Mouse (Mus musculus): Measurements from ENCODE around the gene Tfap4. TPM values are rescaled to one million over a fixed set of nuclear protein-coding genes. Genes with fewer than 3 reads are reported as not detected.
"Not testable (repeated sequence)": the region's sequence is repeated elsewhere in the genome, so short reads cannot be mapped to it uniquely, and the experiment has no call there.

Gene Tfap4
- total RNA-seq, 2 experiments from 2014 or later: 3.2 to 7.9 TPM

DNA sequence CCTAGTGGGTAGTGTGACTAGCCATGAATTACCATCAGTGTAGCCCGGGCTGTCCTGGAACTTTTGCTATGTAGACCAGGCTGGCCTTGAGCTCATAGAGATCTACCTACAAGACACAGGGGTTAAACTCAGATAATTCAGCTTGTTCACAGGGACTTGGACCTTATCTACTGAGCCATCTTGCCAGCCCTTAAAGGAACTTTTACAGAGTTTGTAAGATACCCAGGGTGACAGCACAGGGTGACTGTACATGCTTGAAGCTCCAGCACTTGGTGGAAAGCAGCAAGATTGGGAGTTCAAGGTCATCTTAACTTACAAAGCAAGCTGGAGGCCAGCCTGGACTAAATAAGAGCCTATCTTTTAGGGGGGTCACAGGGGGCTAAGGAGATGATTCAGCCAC lies 4.1 kb downstream of the Tfap4 start:
- DNase-seq: no peak

DNA sequence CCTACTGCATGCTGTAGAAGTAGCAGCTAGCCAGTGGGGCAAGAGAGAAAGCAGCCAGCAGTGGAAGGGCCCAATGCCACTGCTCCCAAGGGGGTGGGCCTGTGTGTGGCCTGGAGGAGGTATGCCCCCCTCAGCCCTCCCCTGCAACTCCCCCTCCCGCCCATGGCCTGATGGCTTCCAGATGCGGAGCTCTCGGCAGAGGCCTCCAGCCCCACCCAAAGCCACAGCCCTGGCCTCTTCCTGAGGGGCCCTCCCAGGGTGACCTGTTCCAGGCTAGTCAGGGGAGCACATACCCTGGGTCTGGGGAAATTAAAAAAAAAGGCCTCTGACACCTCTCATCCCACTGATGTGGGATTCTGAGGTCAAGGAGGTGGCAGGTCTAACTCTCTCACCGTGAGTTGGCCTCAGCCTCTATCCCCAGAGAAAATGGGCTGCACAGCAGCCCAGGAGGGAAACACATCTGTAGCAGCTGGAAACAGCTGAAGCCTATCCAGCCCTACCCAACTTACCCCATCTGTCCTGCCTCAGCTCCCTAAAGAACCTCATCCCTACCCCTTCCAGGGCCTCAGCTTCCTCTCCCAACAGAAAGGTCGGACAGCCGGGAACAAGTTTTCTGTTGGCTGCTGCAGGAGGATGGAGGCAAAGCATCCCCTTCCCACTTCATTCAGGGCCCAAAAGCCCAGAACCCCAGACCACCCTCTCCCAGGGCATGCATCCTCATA lies 6.7 kb downstream of the Tfap4 start:
- DNase-seq: no peak

DNA sequence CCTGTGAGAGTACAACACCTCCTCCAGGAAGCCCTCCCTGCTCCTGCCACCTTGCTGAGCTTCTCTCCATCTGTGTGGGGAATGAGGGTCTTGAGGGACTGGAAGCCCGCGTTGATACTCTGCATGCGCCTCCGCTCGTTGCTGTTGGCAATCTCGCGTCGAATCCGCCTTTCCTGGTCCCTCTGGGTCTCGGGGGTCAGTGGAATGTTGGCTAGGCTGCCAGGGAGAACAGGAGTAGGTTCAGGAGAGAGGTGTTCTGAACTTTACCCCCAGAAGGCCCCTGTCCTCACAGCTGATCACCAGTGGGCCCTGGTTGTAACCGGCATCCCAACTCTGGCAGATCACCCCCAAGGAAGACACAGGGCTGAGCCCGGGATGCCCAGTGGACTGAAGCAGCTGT lies 7.8 kb downstream of the Tfap4 start:
- DNase-seq: no peak

DNA sequence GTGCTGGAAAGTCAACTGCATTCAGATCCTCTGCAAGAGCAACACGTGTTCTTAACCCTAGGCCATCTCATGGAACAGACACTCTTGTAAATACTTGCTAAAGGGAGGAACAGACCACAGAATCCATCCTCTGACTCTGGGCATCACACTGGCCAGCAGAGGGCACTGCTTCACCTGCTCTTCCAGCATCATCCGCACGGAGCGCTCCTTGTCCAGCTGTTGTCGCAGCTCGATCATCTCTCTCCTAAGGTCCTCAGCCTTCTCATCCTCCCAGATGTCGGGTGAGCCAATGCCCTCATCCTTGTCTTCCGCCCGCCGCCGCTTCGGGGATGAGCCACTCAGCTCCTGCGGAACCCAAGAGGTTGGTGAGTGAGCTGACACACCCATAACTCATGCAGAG lies 8.6 kb downstream of the Tfap4 start:
- peak; percentile 75 to 81 for DNase-seq

DNA sequence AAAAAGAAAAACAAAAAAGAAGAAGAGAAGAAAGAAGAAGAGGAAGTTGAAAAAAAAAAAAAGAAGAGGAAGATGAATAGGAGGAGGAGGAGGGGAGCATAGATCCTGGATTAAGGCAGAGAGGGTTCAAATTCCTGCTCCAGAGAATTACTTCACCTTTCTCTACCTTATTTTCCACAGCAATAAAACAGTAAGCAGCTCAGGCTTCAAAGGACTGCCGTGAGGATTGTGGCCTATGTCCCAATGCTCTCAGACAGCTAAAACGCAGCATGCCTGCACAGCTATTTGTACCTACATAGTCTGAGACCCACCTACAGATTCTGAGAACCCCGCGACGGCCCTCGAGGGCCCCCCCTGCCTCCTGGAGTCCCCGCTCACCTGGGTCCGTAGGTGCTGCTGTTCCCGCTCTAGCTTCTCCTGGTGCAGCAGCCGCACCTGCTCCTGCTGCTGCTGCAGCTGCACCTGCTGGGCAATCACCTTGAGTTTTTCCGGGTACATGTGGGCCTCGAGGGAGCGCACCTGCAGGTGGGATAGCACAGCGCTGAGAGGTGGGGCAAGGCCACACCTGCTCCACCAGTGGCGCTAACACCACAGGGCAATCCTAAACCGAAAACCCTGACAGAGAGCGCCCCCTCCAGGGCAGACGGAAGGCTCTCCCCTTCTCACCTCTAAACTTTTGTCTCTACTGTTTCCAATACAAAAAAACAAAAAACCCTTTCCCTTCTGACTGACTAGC lies 10.5 kb downstream of the Tfap4 start:
- DNase-seq: no peak

DNA sequence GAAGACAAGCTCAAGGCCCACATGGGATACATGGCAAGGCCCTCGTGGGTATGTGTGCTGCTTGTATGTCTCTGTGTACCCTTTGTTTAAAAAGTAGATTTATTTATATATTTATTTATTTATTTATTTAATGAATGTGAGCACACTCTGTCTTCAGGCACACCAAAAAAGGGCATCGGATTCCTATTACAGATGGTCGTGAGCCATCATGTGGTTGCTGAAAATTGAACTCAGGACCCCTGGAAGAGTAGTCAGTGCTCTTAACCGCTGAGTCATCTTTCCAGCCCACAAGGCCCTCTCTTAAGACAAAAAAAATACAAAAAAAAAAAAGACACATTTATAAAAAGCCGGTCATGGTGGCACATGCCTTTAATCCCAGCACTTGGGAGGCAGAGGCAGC lies 12.0 kb downstream of the Tfap4 start:
- DNase-seq: no peak

DNA sequence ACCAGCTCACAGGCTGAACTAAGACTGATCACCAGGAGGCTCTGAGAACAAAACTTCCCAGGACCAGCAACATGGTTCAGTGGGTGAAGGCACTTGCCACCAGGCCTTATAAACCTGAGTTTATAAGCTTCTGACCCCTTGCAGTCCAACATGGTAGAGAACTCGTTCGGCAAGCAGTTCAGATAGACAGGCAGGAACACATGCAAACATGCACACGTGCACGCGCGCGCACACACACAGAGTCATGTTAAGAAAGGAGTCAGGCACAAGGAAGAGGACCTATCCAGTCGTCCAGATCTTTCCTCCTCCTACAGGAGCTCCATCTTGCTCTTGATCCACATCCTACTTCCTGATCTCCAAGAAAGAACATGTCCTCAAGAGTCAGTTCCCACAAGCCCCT lies 12.8 kb downstream of the Tfap4 start:
- no peak for DNase-seq

DNA sequence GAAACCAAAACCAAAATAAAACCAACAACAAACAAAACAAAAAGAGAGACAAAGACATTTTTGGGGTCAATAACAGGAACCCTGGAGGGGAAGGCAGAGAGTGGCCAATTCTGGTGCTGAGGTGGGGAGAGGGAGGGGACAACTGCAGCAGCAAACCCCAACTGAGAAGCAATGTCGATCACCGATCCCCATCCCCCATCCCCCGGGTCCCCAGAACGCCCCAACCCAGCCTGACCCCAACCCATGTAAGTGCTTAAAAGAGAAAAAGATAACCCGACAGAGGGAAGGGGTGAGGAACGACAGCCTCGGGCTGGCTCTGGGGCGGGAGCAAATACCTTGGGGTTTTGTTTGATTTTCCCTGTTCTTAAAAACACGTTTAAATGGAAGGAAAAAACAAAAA lies 14.8 kb downstream of the Tfap4 start:
- DNase-seq: no peak

DNA sequence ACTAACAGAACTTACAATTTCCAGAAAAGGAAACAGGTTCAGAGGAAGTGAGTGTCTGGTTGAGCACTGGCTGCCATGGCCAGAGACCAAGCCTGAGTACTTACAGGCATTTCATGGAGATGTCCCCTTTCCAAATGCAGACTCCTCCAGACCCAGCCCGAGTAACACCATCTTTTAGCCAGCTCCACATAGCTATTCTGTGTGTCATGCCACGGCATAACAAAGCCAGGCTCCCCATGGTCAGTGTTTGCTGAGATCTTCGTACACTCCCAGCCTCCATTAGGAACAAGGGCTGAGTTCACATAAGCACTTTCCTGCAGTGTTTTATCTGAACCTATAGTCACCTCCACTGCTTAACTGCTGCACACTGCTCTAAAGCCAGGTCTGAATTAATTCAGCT lies 16.4 kb downstream of the Tfap4 start:
- DNase-seq: no peak

DNA sequence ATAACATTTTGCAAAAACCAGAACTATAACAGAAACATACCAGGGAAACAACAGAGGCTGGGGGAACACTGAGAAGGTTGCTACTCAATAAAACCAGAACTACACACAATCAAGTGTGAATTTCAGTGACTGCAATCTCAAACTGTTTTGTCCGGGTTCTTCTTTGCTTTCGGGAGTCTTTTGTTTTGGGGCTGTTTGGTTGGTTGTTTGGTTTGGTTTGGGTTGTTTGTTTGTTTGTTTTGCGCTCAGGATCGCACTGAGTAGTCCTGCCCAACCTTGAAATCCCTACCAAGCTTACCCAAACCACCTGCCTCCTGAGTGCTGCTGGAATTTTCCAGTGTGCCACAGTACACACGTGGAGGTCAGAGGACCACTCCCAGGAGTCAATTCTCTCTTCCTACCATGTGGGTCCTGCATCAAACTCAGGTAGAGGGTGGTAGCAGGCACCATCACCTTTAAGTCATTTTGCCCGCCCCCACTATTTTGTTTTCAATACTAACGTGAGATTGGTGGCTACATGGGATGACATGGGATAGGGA lies 17.3 kb downstream of the Tfap4 start:
- no peak for DNase-seq

DNA sequence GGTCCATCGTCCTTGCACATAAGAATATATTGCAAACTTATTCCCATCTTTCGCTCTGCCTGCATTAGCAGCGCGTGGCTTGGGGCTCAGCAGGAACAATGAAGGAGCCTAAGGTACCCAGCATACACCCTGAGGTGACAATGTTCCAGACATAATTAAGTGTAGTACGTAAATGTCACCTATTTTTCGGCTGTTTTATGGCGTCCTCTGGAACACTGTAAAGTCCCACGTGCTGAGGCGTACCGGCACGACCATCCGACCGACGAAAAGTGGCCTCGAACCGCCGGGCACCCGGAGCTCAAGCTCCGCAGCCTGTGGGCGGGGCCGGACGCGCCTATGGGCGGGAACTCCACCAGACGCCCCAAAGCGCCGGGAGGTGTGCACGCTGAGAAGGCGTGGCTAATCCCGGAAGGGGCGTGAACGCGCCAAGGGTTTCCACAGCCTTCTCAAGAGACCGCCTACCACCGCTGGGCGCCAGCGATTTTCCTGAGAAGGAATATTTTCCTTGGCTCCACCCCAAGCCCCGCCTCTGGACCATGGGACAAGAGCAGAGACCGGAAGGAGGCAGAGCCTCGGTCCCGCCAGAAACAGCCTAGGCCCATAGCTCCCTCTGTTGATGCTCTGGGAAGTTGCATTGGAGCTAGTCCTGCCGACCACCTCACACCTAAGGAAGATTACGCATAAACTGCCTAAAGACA lies 18.0 kb downstream of the Tfap4 start, which contains the start of gene Srl:
Gene Srl, minus strand, starts transcription at position 316 of the 698 bp plus-strand sequence.
- peak; percentile 100 for DNase-seq

DNA sequence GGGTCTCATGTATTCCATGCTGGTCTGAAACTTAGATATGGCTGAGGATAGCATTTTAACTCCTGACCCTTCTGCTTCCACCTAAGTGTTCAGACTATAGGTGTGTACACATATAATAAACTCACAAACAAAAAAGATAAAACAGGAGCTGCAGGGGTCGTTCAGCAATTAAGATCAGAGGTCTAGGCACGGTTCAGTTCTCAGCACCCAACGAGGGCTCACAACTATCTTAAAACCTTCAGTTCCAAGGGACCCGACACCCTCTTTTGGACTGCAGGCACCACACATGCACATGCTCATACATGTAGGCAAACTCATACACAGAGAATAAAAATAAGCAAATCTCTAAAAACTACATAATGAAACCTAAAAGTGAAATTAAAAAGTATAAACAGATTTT lies 18.6 kb downstream of the Tfap4 start:
- DNase-seq: no peak

DNA sequence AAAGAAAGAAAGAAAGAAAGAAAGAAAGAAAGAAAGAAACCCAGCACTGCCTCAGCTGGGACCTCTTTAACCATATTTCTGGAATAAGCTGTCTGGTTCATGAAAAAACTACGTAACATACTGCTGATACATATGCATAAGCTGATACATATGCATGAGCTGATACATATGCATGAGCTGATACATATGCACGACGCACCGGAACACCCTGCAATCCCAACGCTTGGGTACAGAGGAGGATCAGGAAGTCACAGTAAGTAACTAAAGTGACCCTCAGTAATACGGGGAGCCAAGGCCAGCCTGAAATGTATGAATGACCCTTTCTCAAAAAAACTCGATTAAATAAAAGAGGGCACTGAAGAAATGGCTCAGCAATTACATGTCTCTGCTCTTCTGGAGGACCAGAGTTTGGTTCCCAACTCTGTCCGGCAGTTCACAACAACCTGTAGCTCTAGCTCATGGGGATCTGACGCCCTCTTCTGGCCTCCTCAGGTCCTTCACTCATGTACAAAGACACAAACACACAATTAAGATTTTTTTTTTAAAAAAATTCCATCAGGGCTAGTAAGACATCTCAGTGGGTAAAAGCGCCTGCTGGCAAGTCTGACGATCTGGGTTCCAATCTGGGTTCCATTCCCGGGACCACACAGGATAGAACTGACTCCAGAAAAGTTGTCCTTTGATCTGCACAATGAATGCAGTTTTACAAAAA lies 19.4 kb downstream of the Tfap4 start:
- DNase-seq: no peak

DNA sequence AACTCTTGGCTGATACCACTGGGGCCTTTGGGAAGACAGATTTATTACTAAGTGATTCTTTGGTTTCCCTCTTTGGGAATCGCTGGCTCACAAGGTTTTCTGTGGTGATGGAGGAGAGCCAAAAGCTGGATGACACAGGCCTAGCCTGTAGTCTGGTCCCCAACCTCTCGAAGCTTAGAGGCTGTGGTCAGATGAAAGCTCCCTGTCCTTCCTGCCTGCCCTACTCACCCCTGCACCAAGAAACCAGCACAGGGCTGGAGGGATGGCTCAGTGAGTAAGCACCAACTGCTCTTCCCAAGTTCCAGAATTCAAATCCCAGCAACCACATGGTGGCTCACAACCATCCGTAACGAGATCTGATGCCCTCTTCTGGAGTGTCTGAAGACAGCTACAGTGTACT lies 20.1 kb downstream of the Tfap4 start:
- DNase-seq: peak; percentile 40 to 58

DNA sequence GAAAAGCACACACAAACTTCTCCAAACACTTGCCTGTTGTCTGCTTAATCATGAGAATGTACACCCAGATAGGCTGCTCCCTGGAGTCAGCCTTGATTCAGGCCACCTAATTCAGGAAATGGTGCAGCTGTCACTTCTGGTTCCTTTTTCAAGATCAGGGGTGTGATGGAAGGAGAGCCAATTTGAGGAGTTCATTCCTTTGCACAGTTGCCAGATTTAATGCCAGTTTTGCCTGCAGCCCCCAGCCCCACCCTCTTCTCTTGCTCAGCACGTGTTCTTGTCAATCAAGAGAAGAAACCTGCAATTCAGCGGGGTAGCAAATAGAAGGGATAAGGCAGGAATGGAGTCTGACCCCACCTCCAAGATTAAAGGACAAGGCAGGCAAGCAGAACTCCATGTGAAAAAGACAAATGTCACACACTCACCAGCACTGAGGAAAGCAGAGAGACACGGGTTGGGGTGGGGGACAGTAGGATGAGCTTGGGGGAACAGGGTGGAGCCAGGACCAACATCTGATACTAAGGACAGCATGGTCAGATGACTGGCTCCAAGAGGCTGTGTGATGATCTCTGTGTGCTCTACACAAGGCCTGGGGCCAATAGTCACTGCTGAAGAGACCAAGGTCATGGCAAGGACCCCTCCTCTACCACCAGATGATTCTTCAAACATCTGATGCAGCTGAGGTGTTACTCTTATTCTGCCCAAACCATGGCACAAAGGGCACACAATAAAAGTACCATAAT lies 21.9 kb downstream of the Tfap4 start:
- DNase-seq: no peak

DNA sequence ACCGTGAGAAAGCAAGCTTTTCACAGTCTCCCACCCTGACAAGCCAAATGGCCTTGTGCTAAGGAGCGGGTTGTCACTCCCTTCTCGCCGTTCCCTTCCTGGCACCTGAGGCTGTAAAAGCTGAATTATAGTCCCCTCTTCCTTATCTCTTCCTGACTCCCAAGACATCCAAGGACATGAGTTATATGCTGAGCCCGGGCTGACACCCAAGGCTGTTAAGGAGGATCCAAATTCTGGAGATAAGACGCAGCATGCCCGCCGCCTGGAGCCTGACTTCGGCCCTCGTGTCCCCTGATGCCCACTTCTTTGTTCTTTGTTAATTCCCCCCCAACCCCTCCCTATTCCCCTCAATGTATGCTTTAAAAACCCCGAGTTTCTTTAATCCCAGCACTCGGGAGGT lies 32.3 kb downstream of the Tfap4 start:
- not testable (repeated sequence) for DNase-seq

DNA sequence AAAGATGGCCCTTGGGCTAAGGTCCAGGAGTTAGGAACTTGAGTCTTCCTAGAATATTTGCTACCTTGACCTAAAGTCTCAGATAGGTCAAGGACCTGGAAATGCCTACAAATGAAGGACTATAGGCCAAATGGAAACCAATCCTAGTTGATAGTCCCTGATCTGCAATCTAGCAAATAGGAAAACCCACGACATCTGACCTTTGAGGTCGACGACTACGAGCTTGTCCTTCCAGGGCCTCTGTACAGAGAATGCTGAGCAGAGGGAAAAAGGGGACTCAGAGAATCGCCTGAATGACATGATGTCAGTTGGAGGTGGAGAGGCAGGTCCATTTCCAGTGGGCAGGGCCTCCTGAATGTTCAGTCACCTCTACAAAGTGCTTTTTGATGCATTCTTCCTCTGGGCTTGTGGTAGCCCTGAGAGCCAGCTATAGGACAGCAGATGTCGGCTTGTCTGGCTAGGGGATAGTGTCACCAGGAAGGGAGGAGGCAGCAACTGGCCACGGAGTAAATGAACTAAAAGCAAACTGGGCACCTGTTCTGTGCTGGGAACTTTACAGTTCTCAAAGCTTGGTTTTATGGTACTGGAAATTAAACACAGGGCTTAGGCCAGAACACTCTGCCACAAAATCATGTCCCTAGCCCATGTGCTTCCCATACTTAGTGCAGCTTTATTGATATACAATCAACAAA lies 36.2 kb downstream of the Tfap4 start:
- DNase-seq: no peak

DNA sequence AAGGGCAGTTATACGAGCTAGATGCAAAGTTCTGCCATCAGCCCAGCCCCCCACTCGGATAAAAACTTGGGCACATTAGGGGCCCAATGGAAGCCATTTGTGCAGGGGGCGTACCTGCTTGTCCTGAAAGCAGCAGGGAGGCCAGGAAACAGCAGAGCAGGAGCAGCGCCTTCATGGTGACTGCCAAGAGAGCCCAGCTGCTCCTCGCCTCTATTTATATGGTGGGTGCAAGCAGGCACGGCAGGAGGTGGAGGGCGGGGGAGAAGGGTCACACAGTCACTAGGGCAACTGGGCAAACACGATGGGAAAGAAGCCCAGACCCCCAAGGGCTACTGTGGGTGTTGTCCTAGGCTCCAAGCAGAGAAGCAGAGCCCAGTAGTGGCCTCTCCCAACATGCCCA lies 36.8 kb downstream of the Tfap4 start:
- no peak for DNase-seq

DNA sequence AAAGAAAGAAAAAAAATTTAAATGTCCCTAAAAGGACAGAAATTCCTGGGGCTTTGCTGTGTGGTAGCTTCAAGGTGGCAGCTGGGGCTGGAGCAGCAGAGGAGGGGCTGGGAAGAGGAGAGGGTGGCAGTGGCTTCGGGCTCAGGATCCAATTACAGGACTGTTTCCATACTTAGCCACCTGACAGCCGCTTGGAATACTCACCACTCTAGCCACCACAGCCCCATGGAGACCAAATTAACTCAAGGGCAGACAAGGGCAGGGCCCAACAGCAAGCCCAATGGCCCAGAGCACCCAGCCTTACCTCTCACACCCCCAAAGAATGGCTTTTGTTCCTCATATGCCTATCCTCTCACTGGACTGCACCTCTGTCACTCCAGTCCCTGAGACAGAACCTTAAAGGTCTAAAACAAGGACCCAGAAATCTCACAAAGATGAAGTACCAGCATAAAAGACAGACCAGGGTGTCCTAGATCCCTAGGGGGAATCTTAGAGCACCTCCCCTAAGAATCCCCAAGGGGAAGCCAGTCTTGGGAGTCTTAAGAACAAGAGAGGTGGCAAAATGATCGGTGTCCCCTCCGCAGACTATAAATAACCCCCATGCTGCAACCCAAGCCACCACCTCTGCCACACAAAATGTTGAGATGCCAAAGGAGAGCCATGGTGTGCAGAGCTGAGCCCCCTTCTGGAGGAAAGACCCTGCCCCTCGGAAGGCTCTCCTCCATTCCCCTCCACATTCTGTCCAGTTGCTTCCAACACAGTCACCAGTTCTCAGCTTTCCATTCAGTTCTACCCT lies 37.7 kb downstream of the Tfap4 start:
- DNase-seq: no peak

DNA sequence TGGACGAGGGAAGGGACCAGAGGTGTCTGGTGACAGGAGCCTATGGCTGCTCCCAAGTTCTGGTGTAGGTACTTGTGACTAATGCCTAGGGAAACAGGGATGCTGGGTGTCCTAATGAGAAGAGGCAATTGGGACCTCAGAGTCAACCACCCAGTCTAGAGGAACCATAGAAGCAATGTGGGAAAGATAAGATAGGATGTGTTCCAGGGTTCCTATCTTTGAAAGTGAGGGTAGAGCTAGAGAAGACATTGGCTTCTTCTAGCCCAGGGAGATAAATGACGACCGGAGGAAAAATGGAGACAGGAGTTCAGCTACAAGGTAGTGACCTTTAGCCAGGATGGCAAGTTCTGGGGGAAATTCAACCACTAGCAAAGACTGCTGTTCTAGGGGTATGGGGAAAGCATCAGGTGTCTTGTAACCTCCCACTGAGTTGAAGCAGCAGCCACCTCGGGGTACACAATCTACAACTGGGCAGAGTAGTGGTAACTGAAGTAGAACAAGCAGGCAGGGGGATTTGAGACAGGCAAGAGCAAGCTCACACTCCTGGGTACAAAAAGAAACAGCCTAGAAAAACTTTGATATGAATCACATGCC lies 38.5 kb downstream of the Tfap4 start:
- DNase-seq: no peak
